Mouse (Mus musculus): ENCODE data around the gene Kpna4. TPM values are rescaled to one million over a fixed set of nuclear protein-coding genes. Genes with fewer than 3 reads are reported as not detected.
A peak's percentile ranks its signal among the peaks of the same experiment; 100 is the strongest.

Kpna4 gene
- total and polyA plus RNA-seq, 3 experiments, result 14.4 to 126 (median 66.7) TPM

DNA sequence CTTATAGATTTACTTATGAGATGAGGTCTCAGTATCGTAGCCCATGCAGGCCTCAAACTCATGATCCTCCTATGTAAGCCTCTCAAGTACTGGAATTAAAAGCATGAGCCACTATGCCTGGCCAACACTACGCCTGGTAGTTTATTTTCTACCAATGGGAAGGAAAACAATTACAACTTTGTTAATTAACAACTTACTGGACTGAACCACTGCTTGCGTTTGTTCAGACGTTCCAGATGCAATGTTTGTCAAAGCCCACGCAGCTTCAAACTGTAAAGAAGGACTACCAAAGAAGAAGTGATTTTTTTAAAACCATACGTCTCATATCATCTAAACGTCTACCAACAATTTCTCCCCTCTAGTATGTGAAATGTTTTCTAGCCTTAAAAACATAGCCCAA, 32.5 kb downstream of the Kpna4 start:
- no peaks in the 10 kb centered on the region for H3K27me3 ChIP-seq (ENCODE audit: insufficient read depth, low read length)
- no peaks in the 10 kb centered on the region for H3K4me1 ChIP-seq (ENCODE audit: insufficient read depth, low read depth, low read length)
- peaks cover 63% of the 10 kb centered on the region for H3K36me3 ChIP-seq (replicated peaks)
- ATAC-seq (ENCODE audit: extremely low read depth, insufficient number of reproducible peaks, low FRiP score, poor library complexity, severe bottlenecking) (no peak), DNase-seq (ENCODE audit: low spot score) (no peak)
- no peak for TF ChIP-seq GATA2 (IDR thresholded peaks at IDR 0.05; ENCODE audit: borderline replicate concordance, low read depth, low read length)
- no peak for TF ChIP-seq TAL1 (conservative IDR thresholded peaks at IDR 0.05; ENCODE audit: low read depth, low read length)
- no peak for TF ChIP-seq GATA1 (IDR thresholded peaks at IDR 0.05; ENCODE audit: borderline replicate concordance, low read length)
- no peak for TF ChIP-seq CTCF (IDR thresholded peaks at IDR 0.05; ENCODE audit: low read depth, low read length)
- TF ChIP-seq POLR2AphosphoS5 (IDR thresholded peaks at IDR 0.05; ENCODE audit: insufficient replicate concordance, low read depth, low read length), result no peak
- H3K4me3 ChIP-seq (ENCODE audit: low read depth, low read length), result no peak overlapping the region
- no peaks in the 10 kb centered on the region for H3K9me3 ChIP-seq (replicated peaks)

DNA sequence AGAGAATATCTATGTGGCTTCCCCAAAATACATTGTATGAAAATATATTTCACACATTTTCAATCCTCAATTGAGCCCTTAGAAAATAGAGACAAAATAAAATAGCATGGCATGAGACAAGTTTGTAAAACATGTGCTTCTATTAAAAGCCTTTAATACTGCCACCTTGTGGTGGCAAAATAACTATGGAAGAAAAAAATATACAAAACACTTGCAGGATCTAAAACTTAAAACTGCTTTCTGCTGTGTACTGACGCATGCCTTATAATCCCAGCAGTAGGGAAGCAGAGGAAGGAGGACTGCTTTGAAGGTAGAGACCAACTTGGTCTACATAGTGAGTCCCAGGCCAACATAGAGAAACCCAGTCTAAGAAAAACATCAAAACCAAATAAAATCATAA, 62.9 kb downstream of the Kpna4 start:
- Histone ChIP-seq H3K4me1 (ENCODE audit: insufficient read depth, low read depth, low read length) (peaks cover 27% of the 10 kb centered on the region), H3K9me3 (replicated peaks) (no peaks in the 10 kb centered on the region), H3K27me3 (ENCODE audit: insufficient read depth, low read length) (no peaks in the 10 kb centered on the region), H3K4me3 (ENCODE audit: low read depth, low read length) (no peak overlapping the region), H3K36me3 (replicated peaks) (peaks cover 25% of the 10 kb centered on the region)
- DNase-seq (ENCODE audit: low spot score) (no peak), ATAC-seq (ENCODE audit: extremely low read depth, insufficient number of reproducible peaks, low FRiP score, poor library complexity, severe bottlenecking) (no peak)
- TF ChIP-seq CTCF (IDR thresholded peaks at IDR 0.05; ENCODE audit: low read depth, low read length) (no peak), POLR2AphosphoS5 (IDR thresholded peaks at IDR 0.05; ENCODE audit: insufficient replicate concordance, low read depth, low read length) (no peak), GATA1 (IDR thresholded peaks at IDR 0.05; ENCODE audit: borderline replicate concordance, low read length) (no peak), GATA2 (IDR thresholded peaks at IDR 0.05; ENCODE audit: borderline replicate concordance, low read depth, low read length) (no peak), TAL1 (conservative IDR thresholded peaks at IDR 0.05; ENCODE audit: low read depth, low read length) (no peak)

DNA sequence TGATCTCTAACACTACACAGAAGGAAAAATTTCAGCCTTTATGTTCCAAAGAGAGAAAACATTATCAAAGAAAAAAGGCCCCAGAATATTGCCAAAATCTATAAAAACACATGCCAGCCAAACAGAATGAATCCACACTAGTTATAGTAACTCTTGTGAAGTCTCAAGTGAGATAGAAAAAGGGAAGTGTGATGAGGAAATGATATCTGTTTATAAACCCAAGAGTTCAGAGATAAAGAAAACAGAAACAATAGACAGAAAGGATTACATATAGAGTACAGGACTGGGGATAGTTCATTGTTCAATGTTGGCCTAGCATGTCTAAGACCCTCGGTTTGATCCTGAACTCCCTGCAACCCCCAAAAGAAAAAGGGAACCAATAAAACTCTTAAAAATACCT, 64.1 kb downstream of the Kpna4 start:
- H3K9me3 ChIP-seq (replicated peaks), result no peaks in the 10 kb centered on the region
- H3K4me1 ChIP-seq (ENCODE audit: insufficient read depth, low read depth, low read length), result peaks cover 33% of the 10 kb centered on the region
- ATAC-seq (ENCODE audit: extremely low read depth, insufficient number of reproducible peaks, low FRiP score, poor library complexity, severe bottlenecking) (peak; percentile 60), DNase-seq (ENCODE audit: low spot score) (peak; percentile 16)
- TF ChIP-seq GATA2 (IDR thresholded peaks at IDR 0.05; ENCODE audit: borderline replicate concordance, low read depth, low read length) (no peak), CTCF (IDR thresholded peaks at IDR 0.05; ENCODE audit: low read depth, low read length) (no peak), GATA1 (IDR thresholded peaks at IDR 0.05; ENCODE audit: borderline replicate concordance, low read length) (no peak), POLR2AphosphoS5 (IDR thresholded peaks at IDR 0.05; ENCODE audit: insufficient replicate concordance, low read depth, low read length) (no peak), TAL1 (conservative IDR thresholded peaks at IDR 0.05; ENCODE audit: low read depth, low read length) (no peak)
- H3K4me3 ChIP-seq (ENCODE audit: low read depth, low read length), result no peak overlapping the region
- peaks cover 18% of the 10 kb centered on the region for H3K36me3 ChIP-seq (replicated peaks)
- no peaks in the 10 kb centered on the region for H3K27me3 ChIP-seq (ENCODE audit: insufficient read depth, low read length)

DNA sequence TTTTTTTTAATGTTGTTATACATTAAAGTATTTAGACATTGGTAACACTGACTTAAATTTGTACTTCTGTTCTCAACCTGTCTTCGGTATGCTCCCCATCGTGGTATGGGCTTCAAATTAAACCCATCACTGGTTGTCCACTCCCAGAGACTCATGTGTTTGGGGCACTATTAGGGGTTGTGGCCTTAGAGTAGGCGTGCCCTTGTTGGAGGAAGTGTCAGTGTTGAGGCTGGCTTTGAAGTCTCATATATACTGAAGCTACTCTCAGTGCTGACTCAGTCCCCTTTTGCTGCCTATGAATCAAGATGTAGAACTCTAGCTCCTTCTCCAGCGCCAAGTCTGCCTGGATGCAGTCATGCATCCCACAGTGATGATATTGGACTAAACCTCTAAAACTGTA, 66.2 kb downstream of the Kpna4 start:
- TF ChIP-seq TAL1 (conservative IDR thresholded peaks at IDR 0.05; ENCODE audit: low read depth, low read length), result no peak
- TF ChIP-seq GATA1 (IDR thresholded peaks at IDR 0.05; ENCODE audit: borderline replicate concordance, low read length), result no peak
- TF ChIP-seq POLR2AphosphoS5 (IDR thresholded peaks at IDR 0.05; ENCODE audit: insufficient replicate concordance, low read depth, low read length), result no peak
- no peak for TF ChIP-seq CTCF (IDR thresholded peaks at IDR 0.05; ENCODE audit: low read depth, low read length)
- no peak for TF ChIP-seq GATA2 (IDR thresholded peaks at IDR 0.05; ENCODE audit: borderline replicate concordance, low read depth, low read length)
- Histone ChIP-seq H3K36me3 (replicated peaks) (peaks cover 11% of the 10 kb centered on the region), H3K27me3 (ENCODE audit: insufficient read depth, low read length) (no peaks in the 10 kb centered on the region), H3K4me1 (ENCODE audit: insufficient read depth, low read depth, low read length) (peaks cover 45% of the 10 kb centered on the region), H3K4me3 (ENCODE audit: low read depth, low read length) (no peak overlapping the region), H3K9me3 (replicated peaks) (no peaks in the 10 kb centered on the region)
- ATAC-seq (ENCODE audit: extremely low read depth, insufficient number of reproducible peaks, low FRiP score, poor library complexity, severe bottlenecking) (no peak), DNase-seq (ENCODE audit: low spot score) (no peak)

DNA sequence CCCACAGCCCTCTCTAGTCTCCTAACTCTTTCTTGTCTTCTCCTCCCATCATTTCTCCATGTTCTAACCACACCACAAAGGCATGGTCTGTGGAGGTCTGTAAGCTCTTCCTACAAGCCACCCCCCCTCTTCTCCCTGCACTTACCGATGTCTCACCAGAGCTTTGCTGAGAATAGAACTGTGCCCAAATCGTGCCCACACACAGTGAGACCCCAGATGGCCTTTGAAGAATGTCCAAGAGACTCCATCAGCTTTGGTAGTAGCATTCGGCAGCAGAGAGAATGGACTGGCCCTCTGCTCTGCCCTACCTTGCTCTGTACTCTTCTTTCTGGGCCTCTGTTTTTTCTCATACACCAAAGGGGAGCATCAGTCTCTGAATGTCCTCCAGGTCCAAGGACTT, 71.0 kb downstream of the Kpna4 start:
- no peaks in the 10 kb centered on the region for H3K9me3 ChIP-seq (replicated peaks)
- H3K36me3 ChIP-seq (replicated peaks), result peaks cover 8% of the 10 kb centered on the region
- no peak overlapping the region for H3K4me3 ChIP-seq (ENCODE audit: low read depth, low read length)
- DNase-seq (ENCODE audit: low spot score) (no peak), ATAC-seq (ENCODE audit: extremely low read depth, insufficient number of reproducible peaks, low FRiP score, poor library complexity, severe bottlenecking) (no peak)
- H3K4me1 ChIP-seq (ENCODE audit: insufficient read depth, low read depth, low read length), result peaks cover 62% of the 10 kb centered on the region
- TF ChIP-seq POLR2AphosphoS5 (IDR thresholded peaks at IDR 0.05; ENCODE audit: insufficient replicate concordance, low read depth, low read length) (no peak), GATA2 (IDR thresholded peaks at IDR 0.05; ENCODE audit: borderline replicate concordance, low read depth, low read length) (no peak), CTCF (IDR thresholded peaks at IDR 0.05; ENCODE audit: low read depth, low read length) (no peak), TAL1 (conservative IDR thresholded peaks at IDR 0.05; ENCODE audit: low read depth, low read length) (no peak), GATA1 (IDR thresholded peaks at IDR 0.05; ENCODE audit: borderline replicate concordance, low read length) (no peak)
- H3K27me3 ChIP-seq (ENCODE audit: insufficient read depth, low read length), result no peaks in the 10 kb centered on the region

DNA sequence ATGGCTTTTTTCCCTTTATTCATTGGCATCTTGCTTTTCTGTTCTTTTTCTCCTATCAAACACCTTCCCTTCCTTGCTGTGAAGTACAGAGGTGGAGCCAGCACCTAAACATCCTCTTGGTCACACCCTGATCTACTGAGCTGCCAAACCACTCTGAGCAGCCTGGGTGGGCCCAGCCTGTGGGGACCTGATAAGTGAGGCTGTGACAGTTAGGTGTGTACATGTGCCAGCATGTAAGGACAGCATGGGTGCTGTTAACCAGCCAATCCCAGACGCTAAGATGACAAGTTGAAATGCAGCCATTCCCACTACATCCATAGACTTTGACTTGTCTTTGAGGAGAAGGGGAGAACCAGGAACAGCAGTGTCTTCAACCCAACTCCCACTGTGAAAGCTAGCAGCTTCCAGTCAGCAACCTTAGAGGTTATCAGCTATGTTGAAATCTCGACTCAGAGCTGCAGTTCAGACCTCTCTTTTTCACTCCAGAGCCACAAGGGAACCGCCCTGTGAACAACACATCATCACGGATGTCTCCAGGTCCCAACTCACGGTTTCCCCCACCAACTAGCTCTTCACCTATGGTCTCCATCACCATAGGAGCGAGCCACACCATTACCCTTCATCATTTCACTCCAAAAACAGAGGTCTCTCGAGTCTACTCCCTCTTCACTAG, 72.0 kb downstream of the Kpna4 start:
- peak; percentile 92 for ATAC-seq (ENCODE audit: extremely low read depth, insufficient number of reproducible peaks, low FRiP score, poor library complexity, severe bottlenecking)
- TF ChIP-seq TAL1 (conservative IDR thresholded peaks at IDR 0.05; ENCODE audit: low read depth, low read length) (peak; percentile 79), GATA2 (IDR thresholded peaks at IDR 0.05; ENCODE audit: borderline replicate concordance, low read depth, low read length) (no peak)
- Histone ChIP-seq H3K36me3 (replicated peaks) (peaks cover 5% of the 10 kb centered on the region), H3K4me3 (ENCODE audit: low read depth, low read length) (peak overlapping the region; percentile 6; the same call in 1 of the 2 replicates), H3K27me3 (ENCODE audit: insufficient read depth, low read length) (no peaks in the 10 kb centered on the region), H3K4me1 (ENCODE audit: insufficient read depth, low read depth, low read length) (peaks cover 58% of the 10 kb centered on the region), H3K9me3 (replicated peaks) (no peaks in the 10 kb centered on the region)
- peak; percentile 51 for DNase-seq (ENCODE audit: low spot score)

Measured in G1E (cell line).